Mouse (Mus musculus): ENCODE data around the gene Amph.

The Amph gene

DNA sequence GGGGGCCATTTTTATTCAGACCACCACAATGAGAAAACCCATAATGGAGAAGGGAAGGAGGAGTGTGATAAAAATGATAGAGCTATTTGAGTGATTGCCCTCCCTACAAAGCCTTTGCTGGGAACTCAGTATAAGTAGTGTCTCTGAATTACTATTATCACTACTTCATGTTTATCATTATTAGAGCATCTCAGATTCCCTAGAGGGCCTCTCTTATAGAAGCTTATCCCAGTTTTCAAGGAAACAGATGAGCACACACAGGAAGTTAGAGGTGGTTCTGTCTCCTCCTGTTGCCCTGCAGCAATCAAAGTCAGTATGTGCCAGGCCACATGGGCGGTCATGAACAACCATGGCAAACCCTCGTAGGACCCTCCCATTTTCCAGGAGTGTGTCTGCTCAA lies 190.5 kb downstream of the Amph start:
- DNase-seq (ENCODE audit: low read depth, low spot score) = no peak

DNA sequence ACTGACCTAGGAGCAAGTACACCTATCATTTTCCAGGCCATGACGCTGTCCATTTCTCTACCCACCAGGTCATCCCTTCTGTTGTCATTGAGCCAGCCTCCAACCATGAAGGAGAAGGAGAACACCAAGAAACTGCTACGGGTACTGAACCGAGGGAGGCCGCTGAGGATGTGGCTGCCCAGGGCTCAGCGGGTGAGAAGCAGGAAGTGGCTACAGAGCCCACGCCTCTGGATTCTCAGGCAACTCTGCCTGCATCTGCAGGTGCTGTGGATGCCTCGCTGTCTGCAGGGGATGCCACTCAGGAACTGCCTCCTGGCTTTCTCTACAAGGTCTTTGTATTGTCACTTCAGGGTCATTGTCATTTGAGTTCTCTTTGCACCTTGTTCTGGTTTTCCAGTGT lies 191.1 kb downstream of the Amph start:
- DNase-seq (ENCODE audit: low read depth, low spot score) = no peak

DNA sequence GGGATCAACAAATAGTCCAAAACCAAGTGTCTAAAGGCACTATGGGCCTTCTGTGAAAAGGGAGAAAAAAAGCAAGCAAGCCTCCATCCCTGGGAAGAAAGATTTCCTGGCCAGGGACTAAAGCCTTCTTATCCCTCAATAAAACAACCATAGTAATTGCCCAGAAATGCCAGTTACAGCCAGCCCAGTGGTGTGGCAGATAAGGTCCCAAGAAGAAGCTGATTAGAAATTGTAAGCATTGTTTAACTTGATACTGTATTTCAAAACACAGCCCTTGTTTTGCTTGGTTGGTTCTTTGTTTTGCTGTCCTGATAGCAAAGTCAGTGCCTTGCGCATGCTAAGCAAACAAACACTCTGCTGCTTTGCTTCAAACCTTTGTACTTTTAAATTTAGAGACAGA lies 191.8 kb downstream of the Amph start:
- DNase-seq (ENCODE audit: low read depth, low spot score) = no peak

DNA sequence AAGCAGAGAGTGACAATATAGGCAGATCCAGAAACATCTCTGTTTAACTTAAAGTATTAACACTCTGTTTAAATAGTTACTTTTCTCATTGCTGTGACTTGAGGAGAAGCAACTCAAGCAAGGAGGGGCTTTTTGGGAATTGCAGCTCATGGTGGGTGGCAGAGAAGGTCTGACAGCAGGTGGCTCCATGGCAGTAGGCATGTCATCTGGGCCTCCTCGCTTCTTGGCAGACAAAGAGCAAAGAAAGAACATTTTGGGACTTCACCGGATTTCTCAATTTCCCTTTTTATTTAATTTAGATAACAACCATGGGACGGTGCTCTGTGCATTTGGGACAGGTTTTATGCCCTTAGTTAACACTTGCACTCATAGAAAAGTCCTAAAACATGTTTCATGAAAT lies 195.8 kb downstream of the Amph start:
- no peak for DNase-seq (ENCODE audit: low read depth, low spot score)

DNA sequence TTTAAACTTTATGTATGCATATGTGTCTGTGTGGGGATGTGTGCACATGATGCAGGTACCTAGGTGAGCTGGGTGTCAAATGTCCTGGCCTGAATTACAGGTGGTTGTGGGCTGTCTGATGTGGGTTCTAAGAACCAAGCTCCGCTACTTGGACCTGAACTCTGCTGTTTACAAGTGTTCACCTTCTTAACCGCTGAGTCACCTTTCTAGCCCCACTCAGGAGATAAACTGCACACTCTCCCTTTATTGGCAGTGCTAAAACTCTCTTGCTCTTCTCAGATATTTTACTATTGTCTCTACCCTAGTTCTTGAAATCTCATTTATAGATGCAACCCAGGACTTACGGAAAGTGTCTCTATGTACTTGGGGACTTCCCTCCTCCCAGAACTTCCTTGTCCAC lies 199.5 kb downstream of the Amph start:
- DNase-seq (ENCODE audit: low read depth, low spot score) = no peak

DNA sequence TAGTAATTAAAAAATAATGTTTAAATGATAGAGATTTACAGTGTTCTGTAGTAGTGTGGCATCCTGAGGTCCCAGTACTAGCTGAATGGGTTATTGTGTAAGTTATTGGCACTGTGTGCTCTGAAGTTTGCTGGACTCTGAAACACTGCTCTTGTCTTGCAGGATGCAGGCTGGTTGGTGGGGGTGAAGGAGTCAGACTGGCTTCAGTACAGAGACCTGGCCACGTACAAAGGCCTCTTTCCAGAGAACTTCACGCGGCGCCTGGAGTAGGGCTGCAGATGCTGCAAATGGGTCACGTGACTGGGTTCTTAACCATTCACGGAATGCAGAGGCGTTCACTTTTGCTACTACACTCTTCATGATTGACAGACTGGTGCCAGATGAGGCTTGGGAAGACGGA lies 201.6 kb downstream of the Amph start:
- no peak for DNase-seq (ENCODE audit: low read depth, low spot score)

DNA sequence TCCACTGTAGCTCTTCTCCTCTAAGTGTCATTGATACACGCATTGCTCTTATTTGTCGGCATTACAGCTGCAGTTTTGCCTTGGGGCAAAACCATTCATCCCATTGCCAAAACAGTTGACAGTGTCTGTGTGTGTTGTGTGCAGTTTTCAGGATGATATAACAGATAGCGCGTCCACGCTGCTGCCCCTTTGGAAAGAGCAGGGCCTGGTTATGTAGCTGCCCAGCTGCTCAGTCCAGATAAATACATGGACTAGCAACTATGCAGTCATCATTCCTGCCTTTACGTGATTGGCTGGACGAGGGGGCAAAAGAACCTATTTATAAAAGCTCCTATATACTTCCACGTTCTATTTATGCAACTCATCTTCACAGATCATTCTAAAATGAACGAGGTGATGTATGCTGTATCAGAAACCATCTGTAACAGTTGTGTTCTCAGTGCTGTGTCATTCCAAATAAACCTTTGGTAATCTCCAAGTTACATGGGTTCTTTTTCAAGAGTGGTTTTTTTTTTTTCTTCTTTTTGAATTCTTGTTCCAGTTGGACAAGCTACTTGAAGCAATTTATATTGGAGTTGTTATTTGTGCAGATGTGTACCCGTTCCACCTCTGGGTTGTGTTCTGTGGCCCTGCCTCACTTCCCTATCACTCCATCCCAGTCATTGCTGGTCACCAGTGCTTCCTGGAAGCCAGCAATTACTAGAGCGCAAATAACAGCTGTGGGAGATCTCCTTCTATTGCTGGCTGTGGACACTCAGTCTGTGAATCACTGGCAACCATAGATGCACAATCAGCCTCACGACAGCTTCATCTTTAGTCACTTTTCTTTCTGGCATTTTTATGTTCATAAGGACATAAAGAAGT lies 202.7 kb downstream of the Amph start:
- DNase-seq (ENCODE audit: low read depth, low spot score) = no peak

DNA sequence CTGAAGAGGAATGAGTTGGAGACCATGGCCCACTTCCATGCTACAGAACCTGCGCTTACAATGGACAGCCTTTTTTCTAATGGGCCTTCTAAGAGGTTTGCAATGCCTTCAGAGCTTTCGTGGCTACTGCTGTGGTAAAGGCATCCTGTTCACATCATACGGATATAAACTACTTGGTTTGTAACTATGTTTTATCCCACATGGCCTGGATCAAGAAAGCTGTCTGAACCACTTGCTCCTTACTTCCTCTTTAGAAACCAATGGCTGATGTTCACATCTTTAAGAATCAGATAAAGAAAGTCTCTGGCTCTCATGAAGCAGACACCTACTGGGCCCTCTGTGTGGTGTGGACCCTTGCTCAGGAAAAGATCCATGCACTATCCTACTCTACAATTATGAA lies 204.1 kb downstream of the Amph start:
- DNase-seq (ENCODE audit: low read depth, low spot score) = no peak

DNA sequence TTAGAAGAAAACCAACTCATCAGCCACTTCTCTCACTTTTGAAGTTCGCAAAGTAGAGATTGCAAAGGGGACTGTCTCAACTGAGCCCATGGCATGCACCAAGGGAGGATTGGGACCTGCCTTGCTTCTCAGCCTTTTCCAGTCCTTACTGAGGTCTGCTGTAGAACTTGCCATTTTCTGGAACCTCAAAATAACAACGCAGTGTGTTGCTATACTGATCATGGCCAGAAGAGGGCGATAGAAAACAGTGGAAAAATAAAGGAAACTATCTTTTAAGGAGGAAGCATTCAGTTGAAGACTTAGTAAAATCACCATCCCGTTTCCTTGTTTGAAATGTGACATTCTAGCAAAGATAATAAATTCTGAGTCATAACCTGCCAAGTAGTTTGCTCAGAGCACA lies 210.5 kb downstream of the Amph start:
- DNase-seq (ENCODE audit: low read depth, low spot score) = peak; percentile 26

DNA sequence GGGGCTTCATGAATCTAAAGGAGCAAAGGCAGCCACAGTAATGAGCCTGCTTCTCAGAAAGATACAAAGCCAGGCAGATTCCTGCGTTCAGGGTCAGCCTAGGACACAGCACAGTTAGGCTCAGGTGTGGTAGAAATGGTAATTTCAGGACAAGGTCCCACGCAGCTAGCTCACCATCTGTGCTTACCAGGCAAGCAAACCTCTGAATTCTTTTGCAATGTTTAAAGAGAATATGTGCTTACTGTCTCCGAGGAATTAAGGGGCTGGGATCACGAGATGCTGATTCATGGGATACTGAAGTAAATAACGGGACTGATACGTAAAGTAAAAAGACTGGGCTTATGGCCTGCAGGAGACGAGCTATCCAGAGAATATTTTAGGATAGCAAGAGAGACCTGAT lies 212.6 kb downstream of the Amph start:
- DNase-seq (ENCODE audit: low read depth, low spot score) = peak; percentile 24

DNA sequence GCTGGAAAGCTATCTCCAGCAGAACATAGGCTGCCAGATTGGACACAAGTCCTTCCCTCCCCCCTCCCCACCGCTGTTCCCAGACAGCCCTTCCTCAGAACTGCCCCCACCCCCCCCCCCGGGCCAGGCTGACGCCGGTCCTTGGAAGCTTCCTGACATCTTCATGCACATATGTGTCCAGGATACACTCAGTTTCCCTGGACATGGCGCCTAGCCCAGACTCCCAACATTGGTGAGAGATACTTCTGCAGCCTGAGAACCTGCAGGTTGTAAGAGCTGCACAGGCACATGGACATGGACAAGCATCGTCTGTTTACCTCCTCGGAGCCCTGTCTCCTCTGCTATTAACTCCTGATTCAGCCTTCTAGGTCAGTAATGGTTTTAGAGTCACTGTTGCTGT lies 213.1 kb downstream of the Amph start:
- no peak for DNase-seq (ENCODE audit: low read depth, low spot score)

DNA sequence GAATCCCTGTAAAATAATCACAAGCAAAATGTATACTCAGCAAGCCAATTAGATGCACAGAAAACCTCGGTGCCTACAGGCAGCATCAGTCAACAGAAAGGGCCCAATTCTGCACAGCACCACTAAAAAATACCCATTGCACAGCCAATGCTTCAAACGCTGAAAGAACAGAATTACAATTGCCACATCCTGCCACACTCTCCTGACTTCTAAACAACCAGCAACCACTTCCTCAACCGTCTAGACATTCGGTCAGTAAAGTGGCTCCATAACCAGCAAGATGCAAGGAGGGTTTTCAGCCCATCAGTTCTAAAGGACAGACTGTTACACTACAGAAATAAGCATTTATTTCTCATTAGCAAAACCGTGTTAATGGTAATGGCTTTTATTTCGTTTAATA lies 214.1 kb downstream of the Amph start:
- DNase-seq (ENCODE audit: low read depth, low spot score) = no peak

DNA sequence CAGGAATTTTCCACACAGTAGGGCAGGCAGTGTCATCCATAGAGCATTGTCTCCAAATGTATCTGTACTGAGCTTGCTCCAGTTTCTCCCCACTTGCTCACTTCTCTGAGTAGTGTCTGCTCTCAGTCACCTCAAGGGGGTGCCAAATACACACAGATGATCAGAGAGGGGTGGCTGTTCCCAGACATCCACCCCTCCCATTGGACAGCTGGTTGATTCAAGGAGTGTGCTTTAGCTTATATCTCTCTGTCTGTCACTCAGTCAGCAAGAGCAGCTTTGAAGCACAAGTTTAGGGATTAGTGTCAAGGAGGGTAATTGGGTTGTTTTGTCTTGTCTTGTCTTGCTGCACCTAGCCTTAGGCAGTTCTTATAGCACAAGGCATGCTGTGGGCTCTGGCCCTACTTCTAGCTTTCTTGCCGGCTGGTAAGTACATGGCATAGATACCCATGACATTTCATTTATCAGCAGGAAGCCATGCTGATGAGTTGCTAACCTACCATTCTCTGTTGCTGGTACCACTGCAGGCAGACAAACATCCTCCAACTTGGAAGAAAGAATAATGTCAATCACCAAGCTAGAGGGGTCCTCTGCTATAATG lies 229.8 kb downstream of the Amph start:
- DNase-seq (ENCODE audit: low read depth, low spot score) = peak; percentile 53

DNA sequence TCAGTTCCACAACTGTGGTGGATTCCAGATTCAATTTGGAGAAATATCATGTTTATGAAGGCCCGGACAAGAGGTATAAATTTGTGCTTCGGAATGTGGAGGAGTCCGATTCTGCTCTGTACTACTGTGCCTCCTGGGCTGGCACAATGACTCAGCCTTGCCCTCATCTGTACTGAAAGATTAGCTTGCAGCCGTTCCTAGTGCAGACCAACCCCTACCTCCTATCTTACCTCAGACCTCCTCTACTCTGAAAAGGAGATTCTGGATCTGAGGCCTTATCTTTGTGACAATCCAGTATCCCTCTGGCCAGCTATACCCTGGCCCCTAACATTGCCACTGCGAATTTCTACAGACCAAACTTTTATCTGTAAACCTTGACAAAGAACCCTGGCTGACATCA lies 230.3 kb downstream of the Amph start:
- no peak for DNase-seq (ENCODE audit: low read depth, low spot score)

DNA sequence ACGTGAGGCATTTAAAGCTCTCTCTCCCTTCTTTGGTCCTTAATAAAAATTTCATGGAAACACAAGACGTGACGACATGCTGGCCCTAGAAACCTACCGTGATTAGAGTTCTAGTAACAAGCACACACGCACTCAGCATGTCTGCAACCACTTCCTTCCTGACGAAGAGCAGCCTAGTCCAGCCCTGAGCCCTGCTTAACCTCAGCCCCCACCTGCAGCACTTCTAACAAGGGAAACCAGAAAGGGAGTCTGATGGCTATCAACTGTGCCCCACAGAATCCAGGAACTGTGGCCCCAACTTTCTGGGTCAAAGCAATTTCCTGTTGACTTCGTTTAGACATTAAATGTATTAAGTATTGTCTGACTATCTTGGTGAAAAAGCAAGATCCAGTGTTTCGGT lies 234.3 kb downstream of the Amph start:
- DNase-seq (ENCODE audit: low read depth, low spot score) = no peak

DNA sequence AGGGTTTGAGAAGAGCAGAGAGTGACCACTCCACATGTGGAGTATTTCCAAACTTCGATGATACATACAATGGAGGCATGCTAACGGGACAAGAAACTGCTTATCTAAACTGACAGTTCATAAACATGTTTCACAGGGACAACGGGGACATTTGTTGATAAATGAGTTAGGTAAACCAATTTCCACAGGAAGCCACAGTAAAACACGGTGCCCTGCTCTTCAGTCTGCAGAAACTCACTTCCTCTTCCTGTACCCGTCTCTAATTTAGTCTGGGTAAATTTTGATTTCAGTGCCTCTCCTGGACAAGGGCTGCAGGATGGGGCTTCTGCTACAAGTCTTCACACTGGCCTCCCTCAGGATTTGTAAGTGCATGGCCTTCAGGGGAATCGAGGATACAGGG lies 242.0 kb downstream of the Amph start:
- no peak for DNase-seq (ENCODE audit: low read depth, low spot score)

DNA sequence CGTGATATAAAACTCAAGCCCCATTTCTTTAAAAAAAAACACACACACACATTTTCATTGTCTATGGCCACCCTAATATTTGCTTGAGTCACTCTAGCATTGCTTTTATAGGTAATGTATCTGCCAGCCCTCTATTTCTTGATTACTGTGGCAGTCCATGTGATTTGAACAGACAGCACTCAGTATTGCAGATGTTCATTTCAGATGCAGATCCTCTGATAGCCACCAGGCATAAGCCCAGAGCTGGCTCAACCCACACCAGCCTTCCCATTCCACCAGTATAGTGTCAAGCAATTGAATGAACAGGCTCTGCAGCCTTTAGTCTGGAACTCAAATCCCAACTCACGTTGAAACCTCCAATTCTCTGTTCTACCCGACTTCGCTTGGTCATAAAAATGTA lies 246.8 kb downstream of the Amph start:
- DNase-seq (ENCODE audit: low read depth, low spot score) = no peak

DNA sequence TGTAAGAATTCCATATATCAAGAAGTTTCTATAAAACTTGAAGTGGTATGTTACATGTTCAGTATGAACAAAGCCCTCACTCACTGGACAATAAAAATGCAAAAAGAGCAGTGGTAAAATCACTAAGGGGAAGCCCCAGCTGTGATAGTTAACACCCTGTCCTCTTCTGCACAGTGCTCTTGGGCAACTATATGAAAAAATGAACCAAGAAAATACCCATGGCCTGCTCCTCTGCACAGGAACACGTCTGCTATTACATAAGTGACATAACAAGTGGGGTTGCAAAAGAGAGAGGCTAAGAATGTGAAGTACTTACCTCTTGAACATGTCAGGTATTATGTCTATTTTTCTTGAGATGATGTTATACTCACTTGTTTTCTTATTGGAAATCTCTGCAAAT lies 247.5 kb downstream of the Amph start:
- DNase-seq (ENCODE audit: low read depth, low spot score) = no peak
